Mouse (Mus musculus) midbrain, embryonic 14.5 days (tissue): ENCODE measurements around the gene Dnaja3. TPM values are rescaled to one million over a fixed set of nuclear protein-coding genes. Genes with fewer than 3 reads are reported as not detected.

Experiments used
- ATAC-seq: fragments of 200-750 bp; cut with Nextera tagmentation; 2 replicates; pipeline ENCODE4 v1.8.0; 2017; ENCODE audit warnings: moderate number of reproducible peaks, moderate library complexity; ENCODE audit not compliant: low FRiP score, low TSS enrichment
- DNase-seq: peaks from one replicate; pipeline ENCODE4 v3.0.0-alpha.2; 2015
- H3K27ac ChIP-seq: fragments of 300-500 bp; sonication (generic); replicated peaks from 2 replicates; pipeline ENCODE4 v1.5.1; 2014; ENCODE audit warnings: mild to moderate bottlenecking, low read depth, low read length, moderate library complexity
- H3K27me3 ChIP-seq: fragments of 300-500 bp; sonication (generic); 2 replicates; pipeline ENCODE4 v1.6.1; 2014; ENCODE audit warnings: low read length, control low read depth, mixed read lengths; ENCODE audit not compliant: control insufficient read depth, insufficient read depth
- H3K36me3 ChIP-seq: fragments of 300-500 bp; sonication (generic); 2 replicates; pipeline ENCODE4 v1.6.1; 2014; ENCODE audit warnings: low read length, control low read depth; ENCODE audit not compliant: control insufficient read depth, insufficient read depth
- H3K4me1 ChIP-seq: fragments of 300-500 bp; sonication (generic); 2 replicates; pipeline ENCODE4 v1.6.1; 2014; ENCODE audit warnings: mild to moderate bottlenecking, antibody characterized with exemption, low read length, control low read depth; ENCODE audit not compliant: control insufficient read depth, insufficient read depth
- H3K4me2 ChIP-seq: fragments of 300-500 bp; sonication (generic); 2 replicates; pipeline ENCODE4 v1.6.1; 2014; ENCODE audit warnings: mild to moderate bottlenecking, low read length, moderate library complexity
- H3K4me3 ChIP-seq: fragments of 300-500 bp; sonication (generic); replicated peaks from 2 replicates; pipeline ENCODE4 v1.5.1; 2014; ENCODE audit warnings: low read depth, low read length
- H3K9ac ChIP-seq: fragments of 300-500 bp; sonication (generic); replicated peaks from 2 replicates; pipeline ENCODE4 v1.6.1; 2014; ENCODE audit warnings: mild to moderate bottlenecking, low read length, moderate library complexity
- H3K9me3 ChIP-seq: fragments of 300-500 bp; sonication (generic); 2 replicates; pipeline ENCODE4 v1.6.1; 2016; ENCODE audit warnings: low read length, control low read depth, mixed read lengths; ENCODE audit not compliant: control insufficient read depth
- WGBS: fragments of 180-500 bp; shearing (Covaris S2); extraction: QIAGEN DNeasy Blood & Tissue Kit; methylation state at CpG from one replicate; pipeline ENCODE4 v1.1.7; 2014; 5-methylcytosine and 5-hydroxymethylcytosine counted together
- polyA plus RNA-seq: library from polyadenylated mRNA; unstranded; fragments of >200 nt; fragmentation: Nextera tagmentation; extraction: Ambion mirVana; gene quantifications from 2 replicates; pipeline ENCODE4 v1.2.1, GENCODE M21; 2014

The Dnaja3 gene
- polyA plus RNA-seq, 1 experiment from 2014 or later: 55.0 TPM

DNA sequence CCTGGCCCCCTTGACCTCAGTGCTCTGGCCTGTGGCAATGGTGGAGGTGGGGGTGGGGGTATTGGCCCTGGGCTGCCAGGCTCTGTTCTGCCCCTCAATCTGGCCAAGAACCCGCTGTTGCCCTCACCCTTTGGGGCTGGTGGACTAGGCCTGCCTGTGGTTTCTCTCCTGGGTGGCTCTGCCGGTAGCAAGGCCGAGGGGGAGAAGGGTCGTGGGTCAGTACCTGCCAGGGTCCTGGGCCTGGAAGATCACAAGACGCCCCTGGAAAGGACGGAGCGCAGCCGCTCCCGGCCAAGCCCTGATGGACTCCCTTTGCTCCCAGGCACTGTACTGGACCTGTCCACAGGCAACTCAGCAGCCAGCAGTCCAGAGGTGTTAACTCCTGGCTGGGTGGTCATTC is 26.1 kb upstream of the Dnaja3 start:
- H3K4me1 ChIP-seq: no peaks in the 10 kb centered on the region
- H3K4me3 ChIP-seq: no peak overlapping the region
- H3K4me2 ChIP-seq: no peak overlapping the region
- H3K9me3 ChIP-seq: no peaks in the 10 kb centered on the region
- no peaks in the 10 kb centered on the region for H3K27me3 ChIP-seq
- WGBS: 93% methylated on average over 9 of the region's 9 CpGs
- DNase-seq: no peak
- no peak for ATAC-seq
- H3K36me3 ChIP-seq: peaks cover 86% of the 10 kb centered on the region
- no peak overlapping the region for H3K9ac ChIP-seq
- H3K27ac ChIP-seq: no peak overlapping the region

- DNase-seq (no peak), ATAC-seq (no peak)
- Histone ChIP-seq H3K36me3 (peaks cover 81% of the 10 kb centered on the region), H3K4me1 (no peaks in the 10 kb centered on the region), H3K9me3 (no peaks in the 10 kb centered on the region), H3K4me3 (no peak overlapping the region), H3K9ac (no peak overlapping the region), H3K4me2 (no peak overlapping the region), H3K27me3 (no peaks in the 10 kb centered on the region), H3K27ac (no peak overlapping the region)
- 92% methylated on average over 3 of the region's 3 CpGs for WGBS
Measured at GRCm38 (mm10) chr16:4614639-4615038, 25.1 kb upstream of the Dnaja3 start.

DNA sequence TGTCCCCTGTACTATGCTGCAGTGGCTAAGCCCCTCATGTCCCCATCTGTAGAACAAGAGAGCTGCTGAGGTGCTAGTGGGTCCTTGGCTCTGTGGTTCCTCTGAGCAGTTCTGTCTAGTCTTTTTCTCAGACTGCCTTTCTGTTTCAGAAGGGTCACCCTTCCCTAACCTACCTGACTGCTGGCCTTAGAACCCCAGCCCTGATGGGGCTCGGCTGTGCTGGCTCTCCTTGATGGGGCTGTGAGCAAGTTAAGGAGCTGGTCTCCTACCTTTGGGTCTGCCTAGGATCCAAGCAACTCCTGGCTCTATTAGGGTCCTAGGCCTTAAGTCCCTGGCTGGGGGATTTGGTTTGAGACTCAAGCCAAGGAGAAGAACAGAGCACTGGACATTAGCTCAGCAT is 24.5 kb upstream of the Dnaja3 start:
- Histone ChIP-seq H3K36me3 (peaks cover 75% of the 10 kb centered on the region), H3K27ac (no peak overlapping the region), H3K4me1 (no peaks in the 10 kb centered on the region), H3K27me3 (no peaks in the 10 kb centered on the region), H3K4me2 (no peak overlapping the region), H3K9me3 (no peaks in the 10 kb centered on the region), H3K9ac (no peak overlapping the region), H3K4me3 (no peak overlapping the region)
- 100% methylated on average over 1 of the region's 1 CpGs for WGBS
- DNase-seq (no peak), ATAC-seq (no peak)

- H3K4me3 ChIP-seq: no peak overlapping the region
- no peak for DNase-seq
- no peak overlapping the region for H3K4me2 ChIP-seq
- H3K27me3 ChIP-seq: no peaks in the 10 kb centered on the region
- H3K27ac ChIP-seq: no peak overlapping the region
- ATAC-seq: no peak
- no peaks in the 10 kb centered on the region for H3K9me3 ChIP-seq
- peaks cover 61% of the 10 kb centered on the region for H3K36me3 ChIP-seq
- 85% methylated on average over 4 of the region's 4 CpGs for WGBS
- H3K4me1 ChIP-seq: no peaks in the 10 kb centered on the region
- H3K9ac ChIP-seq: no peak overlapping the region
Measured at GRCm38 (mm10) chr16:4616829-4617228, 23.0 kb upstream of the Dnaja3 start.

DNA sequence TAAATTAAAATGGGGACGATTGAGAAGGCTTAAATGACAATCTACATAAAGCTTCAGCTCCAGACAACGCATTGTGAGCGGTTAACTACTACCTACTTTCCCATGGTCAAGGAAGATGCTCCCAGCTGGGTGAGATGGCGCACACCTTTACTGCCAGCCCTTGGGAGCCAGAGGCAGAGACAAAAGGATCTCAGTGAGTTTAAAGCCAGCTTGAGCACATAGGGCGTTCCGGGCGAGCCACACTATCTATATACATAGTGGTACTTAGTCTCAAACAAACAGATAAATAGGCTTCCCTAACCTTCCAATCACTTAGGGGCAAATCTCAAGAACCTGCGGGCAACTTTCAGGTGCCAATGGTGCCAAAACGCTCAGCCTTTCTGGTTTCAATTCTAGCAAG is 15.7 kb upstream of the Dnaja3 start:
- 20% methylated on average over 9 of the region's 9 CpGs for WGBS
- H3K9ac ChIP-seq: peak overlapping the region; percentile 84
- no peak for ATAC-seq

GRCm38 (mm10) chr16:4624481-4625110 is 15.2 kb upstream of the Dnaja3 start, which contains the start of gene Pam16:
Gene Pam16, minus strand, starts transcription at chr16:4624988.
- H3K4me2 ChIP-seq: peak within 1 kb of the TSS; percentile 64
- peak within 1 kb of the TSS; percentile 67 for H3K4me3 ChIP-seq
- peak within 1 kb of the TSS; percentile 84 for H3K9ac ChIP-seq
- H3K27me3 ChIP-seq: no peaks in the 10 kb centered on the region
- DNase-seq (peak; percentile 96), ATAC-seq (peak; percentile 94)
- peaks cover 10% of the 10 kb centered on the region for H3K36me3 ChIP-seq
- H3K4me1 ChIP-seq: peaks cover 14% of the 10 kb centered on the region
- under 1% methylated on average over 56 of the region's 56 CpGs for WGBS
- no peaks in the 10 kb centered on the region for H3K9me3 ChIP-seq
- peak within 1 kb of the TSS; percentile 86 for H3K27ac ChIP-seq

More for the DNA sequence above, 15.7 kb upstream of the Dnaja3 start:
- Histone ChIP-seq H3K4me2 (peak overlapping the region; percentile 64), H3K9me3 (no peaks in the 10 kb centered on the region), H3K27ac (peak overlapping the region; percentile 86), H3K36me3 (peaks cover 10% of the 10 kb centered on the region), H3K27me3 (no peaks in the 10 kb centered on the region), H3K4me1 (peaks cover 14% of the 10 kb centered on the region), H3K4me3 (peak overlapping the region; percentile 67)
- peak; percentile 47 for DNase-seq

DNA sequence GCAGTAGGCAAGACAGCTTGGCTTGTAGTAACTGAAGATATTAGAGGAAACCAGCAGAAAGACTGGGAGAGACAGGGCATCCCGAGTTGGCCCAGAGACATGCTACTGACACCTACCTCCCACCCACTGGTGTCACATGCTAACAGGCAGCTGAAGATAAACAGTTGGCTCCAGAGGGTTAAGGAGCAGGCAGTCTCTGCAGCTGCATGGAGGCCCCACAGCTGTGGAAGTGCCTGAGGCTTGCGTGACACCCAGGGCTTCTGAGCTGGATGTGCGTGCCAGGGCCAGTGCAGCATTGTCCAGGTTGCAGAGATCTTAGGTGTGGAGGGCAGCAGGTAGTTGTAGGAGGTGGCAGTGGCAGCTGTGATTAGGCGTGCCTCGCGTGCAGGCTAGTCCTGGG is 12.7 kb upstream of the Dnaja3 start:
- 93% methylated on average over 6 of the region's 6 CpGs for WGBS
- H3K27ac ChIP-seq: no peak overlapping the region
- H3K27me3 ChIP-seq: no peaks in the 10 kb centered on the region
- ATAC-seq: no peak
- no peak for DNase-seq
- peaks cover 14% of the 10 kb centered on the region for H3K4me1 ChIP-seq
- no peaks in the 10 kb centered on the region for H3K9me3 ChIP-seq
- H3K4me3 ChIP-seq: no peak overlapping the region
- no peak overlapping the region for H3K4me2 ChIP-seq
- H3K36me3 ChIP-seq: peaks cover 17% of the 10 kb centered on the region
- H3K9ac ChIP-seq: no peak overlapping the region

DNA sequence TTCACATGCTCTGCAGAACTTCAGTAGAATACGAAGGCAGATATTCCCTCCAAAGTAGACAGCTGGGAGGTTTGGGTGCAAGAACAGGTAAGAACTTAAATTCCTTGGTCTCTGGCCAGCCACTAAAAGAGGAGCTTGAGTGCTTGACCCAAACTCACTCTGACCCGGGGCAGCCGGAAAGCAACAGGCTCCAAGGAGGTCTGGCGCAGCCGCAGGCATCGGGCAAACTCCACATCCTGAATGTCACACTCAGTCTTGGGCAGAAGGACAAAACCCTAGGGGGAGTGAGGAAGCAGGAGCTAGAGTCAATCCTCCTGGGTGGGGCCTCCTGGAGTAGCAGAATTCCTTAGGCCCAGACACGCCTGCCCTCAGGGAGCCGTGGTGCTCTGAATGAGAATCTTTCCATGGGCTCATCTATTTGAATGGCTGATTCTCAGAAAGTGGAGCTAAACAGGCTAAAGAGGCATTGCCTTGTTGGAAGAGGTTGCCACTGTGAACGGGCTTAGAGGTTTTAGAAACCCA is 10.8 kb upstream of the Dnaja3 start:
- no peaks in the 10 kb centered on the region; the same call in 1 of the 2 replicates for H3K4me1 ChIP-seq
- DNase-seq: no peak

GRCm38 (mm10) chr16:4629950-4630349 is 9.8 kb upstream of the Dnaja3 start:
- peak; percentile 36; the same call in 1 of the 2 replicates for ATAC-seq
- H3K27ac ChIP-seq: no peak overlapping the region
- H3K4me1 ChIP-seq: no peaks in the 10 kb centered on the region
- H3K27me3 ChIP-seq: no peaks in the 10 kb centered on the region
- no peak overlapping the region for H3K9ac ChIP-seq
- H3K4me2 ChIP-seq: no peak overlapping the region
- DNase-seq: peak; percentile 82
- WGBS: 28% methylated on average over 6 of the region's 6 CpGs
- peaks cover 36% of the 10 kb centered on the region for H3K36me3 ChIP-seq
- H3K9me3 ChIP-seq: no peaks in the 10 kb centered on the region
- H3K4me3 ChIP-seq: no peak overlapping the region

More for the DNA sequence above, 10.8 kb upstream of the Dnaja3 start:
- Histone ChIP-seq H3K4me3 (no peak overlapping the region), H3K27me3 (no peaks in the 10 kb centered on the region), H3K4me2 (no peak overlapping the region), H3K27ac (no peak overlapping the region), H3K9ac (no peak overlapping the region), H3K9me3 (no peaks in the 10 kb centered on the region), H3K36me3 (peaks cover 31% of the 10 kb centered on the region)
- WGBS: 92% methylated on average over 9 of the region's 9 CpGs
- ATAC-seq: no peak
